Mouse (Mus musculus): ENCODE measurements around the gene Snap47. TPM values are rescaled to one million over a fixed set of nuclear protein-coding genes. Genes with fewer than 3 reads are reported as not detected.

The Snap47 gene
- polyA plus RNA-seq, 1 experiment from 2014 or later = 558 TPM

DNA sequence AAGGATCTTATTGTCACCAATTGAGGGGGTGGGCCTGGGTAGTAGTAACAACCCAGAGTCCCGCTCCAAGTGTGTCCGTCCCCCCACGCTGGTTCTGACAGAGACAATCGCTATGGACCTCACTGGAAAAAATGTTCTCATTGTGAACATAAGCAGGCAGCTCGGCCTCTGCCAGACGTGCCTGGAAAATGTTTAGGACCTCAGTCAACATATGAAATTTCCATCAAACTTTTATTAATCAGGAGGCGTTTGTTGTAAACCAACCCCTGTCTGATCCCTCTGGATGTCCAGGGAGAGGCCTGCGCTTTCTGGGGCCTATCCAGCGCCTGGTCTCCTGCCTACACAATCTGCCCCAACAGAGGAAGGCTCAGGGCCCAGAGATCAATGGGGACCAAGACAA, 87.0 kb downstream of the Snap47 start:
- Histone ChIP-seq H3K9ac (no peak overlapping the region), H3K9me3 (no peaks in the 10 kb centered on the region), H3K4me1 (replicated peaks) (peaks cover 10% of the 10 kb centered on the region; the same call in 1 of the 2 replicates), H3K4me3 (no peak overlapping the region), H3K27ac (replicated peaks) (no peak overlapping the region), H3K36me3 (no peaks in the 10 kb centered on the region), H3K4me2 (no peak overlapping the region), H3K27me3 (no peaks in the 10 kb centered on the region)
- ATAC-seq (ENCODE audit: low FRiP score, low read depth) = no peak
- WGBS = 88% methylated on average over 9 of the region's 9 CpGs

DNA sequence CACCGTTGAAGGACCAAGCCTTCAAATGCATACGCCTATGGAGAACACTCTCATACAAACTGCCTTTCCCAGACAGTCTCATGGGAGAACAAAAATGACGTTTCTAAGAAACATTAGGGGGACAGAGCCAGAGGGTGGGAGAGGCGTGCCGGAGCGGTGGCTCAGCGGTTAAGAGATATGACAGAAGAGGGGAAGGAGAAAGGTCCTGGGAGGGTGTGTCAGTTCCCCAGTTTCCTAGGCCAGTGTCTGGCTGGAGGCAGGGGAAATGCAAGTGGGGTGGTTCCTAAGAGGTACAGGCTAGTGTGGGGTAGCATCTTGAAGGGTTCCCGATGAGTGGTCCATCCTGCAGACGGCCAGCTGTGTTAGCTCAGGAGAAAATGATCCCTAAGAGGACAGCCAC, 89.7 kb downstream of the Snap47 start:
- Histone ChIP-seq H3K9me3 (no peaks in the 10 kb centered on the region), H3K9ac (no peak overlapping the region), H3K27ac (replicated peaks) (no peak overlapping the region), H3K36me3 (no peaks in the 10 kb centered on the region), H3K4me1 (replicated peaks) (0 out of 2 replicates have a peak, but pooled peaks cover 6% of the 10 kb centered on the region), H3K27me3 (no peaks in the 10 kb centered on the region), H3K4me3 (no peak overlapping the region), H3K4me2 (no peak overlapping the region)
- 91% methylated on average over 9 of the region's 9 CpGs for WGBS
- no peak for ATAC-seq (ENCODE audit: low FRiP score, low read depth)

Other genes with a start within 250 kb of the Snap47 start
- gene Mrpl55, start 248.7 kb downstream of the Snap47 start, polyA plus RNA-seq (2015; fragmentation: Nextera tagmentation; extraction: Ambion mirVana) = 93.3 and 103 TPM in 2 replicates
- 27.7 and 28.6 TPM in 2 replicates for gene 2310033P09Rik, start 242.9 kb downstream of the Snap47 start, polyA plus RNA-seq (2015; fragmentation: Nextera tagmentation; extraction: Ambion mirVana)
- gene Arf1, start 222.9 kb downstream of the Snap47 start, polyA plus RNA-seq (2015; fragmentation: Nextera tagmentation; extraction: Ambion mirVana) = 620 and 653 TPM in 2 replicates
- 0.94 and 1.5 TPM in 2 replicates for gene Wnt3a, start 160.4 kb downstream of the Snap47 start, polyA plus RNA-seq (2015; fragmentation: Nextera tagmentation; extraction: Ambion mirVana)
- gene Wnt9a, start 144.3 kb downstream of the Snap47 start, polyA plus RNA-seq (2015; fragmentation: Nextera tagmentation; extraction: Ambion mirVana) = 3.5 and 4.1 TPM in 2 replicates
- not detected in 2 replicates for gene Prss38, start 75.5 kb downstream of the Snap47 start, polyA plus RNA-seq (2015; fragmentation: Nextera tagmentation; extraction: Ambion mirVana)
- 18.2 and 18.8 TPM in 2 replicates for gene Jmjd4, start 1.1 kb downstream of the Snap47 start, polyA plus RNA-seq (2015; fragmentation: Nextera tagmentation; extraction: Ambion mirVana)
- 12.6 and 12.7 TPM in 2 replicates for gene Zfp867, start 21.3 kb upstream of the Snap47 start, polyA plus RNA-seq (2015; fragmentation: Nextera tagmentation; extraction: Ambion mirVana)
- 13.9 and 14.7 TPM in 2 replicates for gene Zkscan17, start 75.6 kb upstream of the Snap47 start, polyA plus RNA-seq (2015; fragmentation: Nextera tagmentation; extraction: Ambion mirVana)
- gene Nlrp3, start 90.4 kb upstream of the Snap47 start, polyA plus RNA-seq (2015; fragmentation: Nextera tagmentation; extraction: Ambion mirVana) = 0.23 and 0.25 TPM in 2 replicates
- gene Olfr222, start 125.0 kb upstream of the Snap47 start, polyA plus RNA-seq (2015; fragmentation: Nextera tagmentation; extraction: Ambion mirVana) = not detected in 2 replicates
- gene Olfr223, start 142.1 kb upstream of the Snap47 start, polyA plus RNA-seq (2015; fragmentation: Nextera tagmentation; extraction: Ambion mirVana) = not detected in 2 replicates
- gene Mprip, start 210.1 kb upstream of the Snap47 start, polyA plus RNA-seq (2015; fragmentation: Nextera tagmentation; extraction: Ambion mirVana) = 78.7 and 80.4 TPM in 2 replicates